In genomic region chr2:126500521-126500920, GRCm38 (mm10) we compare ENCODE assay signal across 14 mouse cellular contexts. TPM values are rescaled to one million over a fixed set of nuclear protein-coding genes. Genes with fewer than 3 reads are reported as not detected.
DNase-seq lines count a peak whose midpoint lies in the region; ATAC-seq and TF ChIP-seq lines count a peak whose summit lies in the region.
"Had no signal": no experiment of that assay in that cellular context is flagged by ENCODE, and none has a peak within 500 bp of the region (broad histone marks: within the 10 kb centered on the region; RNA-seq: fewer than 3 reads in every experiment).

Atp8b4 (minus strand) TSS chr2:126500674.

- TF ChIP-seq CTCF in liver, embryonic 14.5 days (IDR thresholded peaks at IDR 0.05; ENCODE audit: low read depth) = no peak

- H3K9ac ChIP-seq in liver, embryonic 14.5 days (replicated peaks) = no peak within 1 kb of the TSS
- H3K9ac ChIP-seq in liver, embryonic 12.5 days = no peak within 1 kb of the TSS
- H3K9ac ChIP-seq: lung, embryonic 15.5 days had no signal

- no peak for TF ChIP-seq EP300 in liver, embryonic 14.5 days (IDR thresholded peaks at IDR 0.05; ENCODE audit: low read depth)

- H3K4me2 ChIP-seq in liver, embryonic 14.5 days (ENCODE audit: low read depth) = 0 out of 2 replicates have a peak within 1 kb of the TSS, but pooled peaks have one; percentile 4
- no peak within 1 kb of the TSS for H3K4me2 ChIP-seq in liver, embryonic 12.5 days
- H3K4me2 ChIP-seq: lung, embryonic 15.5 days; midbrain, embryonic 11.5 days had no signal

- no peaks in the 10 kb centered on the region for H3K4me1 ChIP-seq in liver, embryonic 14.5 days (replicated peaks; ENCODE audit: control insufficient read depth in 2 of 2, insufficient read depth in 2 of 2, low read length in 1 of 2)
- no peaks in the 10 kb centered on the region for H3K4me1 ChIP-seq in liver, embryonic 12.5 days
- H3K4me1 ChIP-seq: embryonic facial prominence, embryonic 10.5 days; lung, embryonic 15.5 days had no signal

- H3K36me3 ChIP-seq in liver, embryonic 14.5 days (replicated peaks; ENCODE audit: control insufficient read depth, insufficient read depth, low read depth) = no peaks in the 10 kb centered on the region
- H3K36me3 ChIP-seq in liver, embryonic 12.5 days = no peaks in the 10 kb centered on the region
- H3K36me3 ChIP-seq: embryonic facial prominence, embryonic 10.5 days; lung, embryonic 15.5 days had no signal

- H3K27me3 ChIP-seq in liver, embryonic 14.5 days (ENCODE audit: control insufficient read depth, insufficient read depth, low read length) = no peaks in the 10 kb centered on the region
- H3K27me3 ChIP-seq in liver, embryonic 12.5 days (replicated peaks) = no peaks in the 10 kb centered on the region
- H3K27me3 ChIP-seq: lung, embryonic 15.5 days had no signal

- no peaks in the 10 kb centered on the region for H3K9me3 ChIP-seq in liver, embryonic 14.5 days (ENCODE audit: control insufficient read depth, low read length)
- no peaks in the 10 kb centered on the region for H3K9me3 ChIP-seq in liver, embryonic 12.5 days (replicated peaks)
- H3K9me3 ChIP-seq: embryonic facial prominence, embryonic 10.5 days; lung, embryonic 15.5 days had no signal

- DNase-seq in liver, embryonic 14.5 days (ENCODE audit: low read depth in 3 of 3, low spot score in 3 of 3) = no peak
- DNase-seq in layer of hippocampus, adult 18-20 months (ENCODE audit: low spot score in 2 of 2) = no peak
- DNase-seq in kidney, postnatal 4 days = no peak
- DNase-seq in kidney, postnatal 25 days = no peak
- DNase-seq: cerebellum, adult 9-11 months; left cerebral cortex, postnatal 4 days; thymus, postnatal 4 days had no signal

- 29% methylated on average over 6 of the region's 6 CpGs for WGBS in liver, embryonic 14.5 days (ENCODE audit: insufficient replicate concordance)
- 37% methylated on average over 6 of the region's 6 CpGs for WGBS in liver, embryonic 12.5 days (ENCODE audit: insufficient replicate concordance)

- peak within 1 kb of the TSS in 1 of 2 experiments; percentile 23; a peak in 2 of 4 replicates for H3K4me3 ChIP-seq in liver, embryonic 14.5 days (ENCODE audit: insufficient read depth in 1 of 2, low read depth in 2 of 2, low read length in 2 of 2)
- H3K4me3 ChIP-seq in liver, embryonic 12.5 days = no peak within 1 kb of the TSS
- H3K4me3 ChIP-seq: embryonic facial prominence, embryonic 10.5 days; lung, embryonic 15.5 days had no signal

- H3K27ac ChIP-seq in liver, embryonic 14.5 days = no peak within 1 kb of the TSS
- no peak within 1 kb of the TSS for H3K27ac ChIP-seq in liver, embryonic 12.5 days
- H3K27ac ChIP-seq: embryonic facial prominence, embryonic 10.5 days; lung, embryonic 15.5 days had no signal

- no peak for ATAC-seq in liver, embryonic 14.5 days (ENCODE audit: insufficient read depth)
- ATAC-seq in liver, embryonic 12.5 days = no peak
- peak; percentile 38 for ATAC-seq in activated CD4-positive, CD25-positive, alpha-beta regulatory T cell, adult 4 months
- peak; percentile 33 for ATAC-seq in inflammation-experienced regulatory T-cells, adult 6 months
- peak; percentile 37 for ATAC-seq in neutrophil, adult 5-6 weeks (ENCODE audit: extremely low read depth, insufficient number of reproducible peaks, low FRiP score, poor library complexity, severe bottlenecking)

RNA-seq across cellular contexts. Expression of gene Atp8b4, which starts in this region (rescaled TPM):
- 2.0 and 3.0 TPM in 2 replicates for polyA plus RNA-seq in liver, embryonic 14.5 days (2012; rRNA removed)
- 4.1 and 4.9 TPM in 2 replicates for polyA plus RNA-seq in liver, embryonic 14.5 days (2014; fragmentation: Nextera tagmentation; extraction: Ambion mirVana)
- 2.2 and 2.5 TPM in 2 replicates for polyA plus RNA-seq in liver, embryonic 12.5 days (2016; fragmentation: Nextera tagmentation; extraction: Ambion mirVana)
- 1 to 10 TPM; 1.4 to 2.8 TPM for polyA plus RNA-seq in activated CD4-positive, CD25-positive, alpha-beta regulatory T cell, adult 4 months (2017; shearing (Covaris generic))
- polyA plus RNA-seq in inflammation-experienced regulatory T-cells, adult 6 months (2017; shearing (Covaris generic)) = 1 to 10 TPM in 1 of 3 experiments, under 1 TPM in 2; 0.21 to 7.4 (median 0.91) TPM
- 64.2 and 76.6 TPM in 2 replicates for total RNA-seq in neutrophil, adult 5-6 weeks (2017)
- total RNA-seq in layer of hippocampus, adult 18-20 months (2021) = not detected

Comparison
In these comparisons a context has a peak if more than half of its experiments do, and no peak if none do; other contexts are left out.
1. RNA of gene Atp8b4 (total RNA-seq): 64.2 to 76.6 TPM in neutrophil, adult 5-6 weeks; not detected in layer of hippocampus, adult 18-20 months; every median in the first group is over 10 times any median in the second.
2. ATAC-seq: peak in activated CD4-positive, CD25-positive, alpha-beta regulatory T cell, adult 4 months (single experiment), inflammation-experienced regulatory T-cells, adult 6 months (single experiment) and neutrophil, adult 5-6 weeks (single experiment); none in liver, embryonic 14.5 days (single experiment) and liver, embryonic 12.5 days (single experiment).